ENCODE assay signal across 8 mouse cellular contexts in the genomic region with DNA sequence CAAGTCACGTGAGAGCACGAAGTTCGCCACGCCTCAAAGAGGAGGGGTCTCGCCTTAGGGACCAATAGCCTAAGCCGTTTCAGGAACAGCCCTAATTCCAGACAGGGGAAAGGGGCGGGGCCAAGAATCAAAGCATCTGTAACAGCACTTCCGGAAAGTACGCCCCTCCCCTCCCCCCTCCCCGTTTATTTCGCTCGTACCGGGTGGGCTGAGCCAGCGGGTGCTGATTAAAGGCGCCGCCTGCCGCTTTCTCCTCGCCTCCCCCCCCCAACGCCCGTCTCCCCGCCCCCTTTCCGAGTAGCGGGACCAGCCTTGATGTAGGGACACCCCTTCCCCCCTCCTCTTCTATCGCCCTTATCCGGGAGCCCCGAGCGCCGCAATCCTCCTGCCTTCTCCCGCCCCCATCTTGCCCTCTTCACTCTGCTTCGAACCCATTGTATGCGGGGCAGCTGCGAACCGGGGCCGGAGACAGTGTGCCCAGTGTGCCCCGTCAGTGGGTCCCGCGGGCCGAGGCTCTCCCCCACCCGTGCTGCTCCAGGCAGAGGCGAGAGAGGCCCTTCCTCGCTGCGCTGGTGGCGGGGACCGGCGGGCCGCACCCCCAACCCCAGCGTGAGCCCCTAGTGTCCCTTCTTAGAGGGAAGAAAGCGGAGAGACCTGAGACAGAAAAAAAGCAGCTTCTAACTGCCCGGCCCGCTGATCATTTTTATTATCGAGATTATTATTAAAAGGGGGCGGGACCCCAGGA. TPM values are rescaled to one million over a fixed set of nuclear protein-coding genes. Genes with fewer than 3 reads are reported as not detected.
DNase-seq lines count a peak whose midpoint lies in the region; ATAC-seq lines count a peak whose summit lies in the region.

No protein-coding gene starts in this region.

- H3K27me3 ChIP-seq in lung, embryonic 16.5 days (ENCODE audit: control insufficient read depth, insufficient read depth, low read depth, low read length) = no peaks in the 10 kb centered on the region

- DNase-seq in MEL-GATA-1-ER (ENCODE audit: extremely low read depth, low read depth) = peak; percentile 100
- peak; percentile 94 for DNase-seq in cerebellum, adult 8-10 months
- DNase-seq in forelimb bud, embryonic 11.5 days (ENCODE audit: low read depth, low spot score) = peak; percentile 100
- peak; percentile 98 for DNase-seq in layer of hippocampus, adult 9-10 months (ENCODE audit: low spot score)
- peak; percentile 73 for DNase-seq in ovary, postnatal 10 days (ENCODE audit: low spot score)
- DNase-seq in thymus, postnatal 10 days (ENCODE audit: low spot score in 2 of 2) = peak; percentile 97

- H3K4me2 ChIP-seq in lung, embryonic 16.5 days (ENCODE audit: low read depth, low read length) = peak overlapping the region; percentile 96

- peak; percentile 55 to 68 for ATAC-seq in hematopoietic stem cell, adult 5-6 weeks (replicated peaks in 1 of 2; ENCODE audit: insufficient read depth in 1 of 2, low FRiP score in 2 of 2, low TSS enrichment in 1 of 2, low read depth in 1 of 2, poor library complexity in 2 of 2, severe bottlenecking in 2 of 2)
- peak; percentile 76 for ATAC-seq in lung, embryonic 16.5 days (ENCODE audit: low read depth)

- H3K9ac ChIP-seq in lung, embryonic 16.5 days (ENCODE audit: low read length) = peak overlapping the region; percentile 99

- peak overlapping the region; percentile 91 for H3K4me3 ChIP-seq in lung, embryonic 16.5 days (ENCODE audit: low read length)

- WGBS in lung, embryonic 16.5 days = under 1% methylated on average over 47 of the region's 52 CpGs

- H3K36me3 ChIP-seq in lung, embryonic 16.5 days (ENCODE audit: control insufficient read depth, insufficient read depth, low read length) = no peaks in the 10 kb centered on the region

- no peaks in the 10 kb centered on the region for H3K9me3 ChIP-seq in lung, embryonic 16.5 days (ENCODE audit: control insufficient read depth, low read length)

- H3K27ac ChIP-seq in lung, embryonic 16.5 days (ENCODE audit: low read length) = peak overlapping the region; percentile 100

- peaks cover 9% of the 10 kb centered on the region for H3K4me1 ChIP-seq in lung, embryonic 16.5 days (replicated peaks; ENCODE audit: control insufficient read depth, insufficient read depth, low read length)

RNA-seq across cellular contexts. Expression of a gene that starts 1.5 kb away (rescaled TPM):
- 18.0 and 21.6 TPM in 2 replicates for total RNA-seq in hematopoietic stem cell, adult 5-6 weeks (2017)
- 22.4 and 24.9 TPM in 2 replicates for polyA plus RNA-seq in lung, embryonic 16.5 days (2015; fragmentation: Nextera tagmentation; extraction: Ambion mirVana)

Comparison
In these comparisons a context has a peak if more than half of its experiments do, and no peak if none do; other contexts are left out.
1. Peak in every context shown above with its lines: DNase-seq, ATAC-seq, H3K4me3 ChIP-seq and H3K27ac ChIP-seq.